Mouse (Mus musculus): ENCODE data around the gene Slc43a1. TPM values are rescaled to one million over a fixed set of nuclear protein-coding genes. Genes with fewer than 3 reads are reported as not detected.
A peak's percentile ranks its signal among the peaks of the same experiment; 100 is the strongest.

Slc43a1 gene
- polyA plus RNA-seq, 1 experiment from 2014 or later: 41.0 TPM

GRCm38 (mm10) chr2:84837817-84838592 lies 645 bp upstream of the Slc43a1 start:
- H3K27me3 ChIP-seq (ENCODE audit: insufficient read depth, poor library complexity, severe bottlenecking): peaks cover 21% of the 10 kb centered on the region
- no peak for DNase-seq (ENCODE audit: low spot score)
- H3K4me1 ChIP-seq: peaks cover 31% of the 10 kb centered on the region
- peak overlapping the region; percentile 52 for H3K27ac ChIP-seq
- WGBS: 30% methylated on average over 9 of the region's 9 CpGs
- H3K4me3 ChIP-seq: peak overlapping the region; percentile 87
- no peaks in the 10 kb centered on the region for H3K9me3 ChIP-seq
- H3K36me3 ChIP-seq: peaks cover 4% of the 10 kb centered on the region; the same call in 1 of the 2 replicates

- peaks cover 11% of the 10 kb centered on the region; the same call in 1 of the 2 replicates for H3K36me3 ChIP-seq
Measured at GRCm38 (mm10) chr2:84838993-84839980, 637 bp downstream of the Slc43a1 start.

GRCm38 (mm10) chr2:84840016-84840747 lies 1.5 kb downstream of the Slc43a1 start:
- H3K27ac ChIP-seq: peak overlapping the region; percentile 97
- H3K4me3 ChIP-seq: peak overlapping the region; percentile 87
- no peaks in the 10 kb centered on the region for H3K9me3 ChIP-seq
- H3K36me3 ChIP-seq: peaks cover 18% of the 10 kb centered on the region
- H3K27me3 ChIP-seq (ENCODE audit: insufficient read depth, poor library complexity, severe bottlenecking): peaks cover 17% of the 10 kb centered on the region
- DNase-seq (ENCODE audit: low spot score): peak; percentile 95
- H3K4me1 ChIP-seq: peaks cover 40% of the 10 kb centered on the region
- WGBS: under 1% methylated on average over 54 of the region's 54 CpGs

More at GRCm38 (mm10) chr2:84838993-84839980, 637 bp downstream of the Slc43a1 start:
- DNase-seq (ENCODE audit: low spot score): peak; percentile 84
- under 1% methylated on average over 47 of the region's 47 CpGs for WGBS
- Histone ChIP-seq H3K4me3 (peak overlapping the region; percentile 87), H3K27me3 (ENCODE audit: insufficient read depth, poor library complexity, severe bottlenecking) (peaks cover 21% of the 10 kb centered on the region), H3K27ac (peak overlapping the region; percentile 97), H3K4me1 (peaks cover 34% of the 10 kb centered on the region), H3K9me3 (no peaks in the 10 kb centered on the region)

- peaks cover 26% of the 10 kb centered on the region for H3K36me3 ChIP-seq
- DNase-seq (ENCODE audit: low spot score): peak; percentile 85
- no peaks in the 10 kb centered on the region for H3K9me3 ChIP-seq
- peak overlapping the region; percentile 87 for H3K4me3 ChIP-seq
- peaks cover 40% of the 10 kb centered on the region for H3K4me1 ChIP-seq
- peak overlapping the region; percentile 97 for H3K27ac ChIP-seq
- H3K27me3 ChIP-seq (ENCODE audit: insufficient read depth, poor library complexity, severe bottlenecking): peaks cover 12% of the 10 kb centered on the region
- WGBS: 6% methylated on average over 17 of the region's 17 CpGs
Measured at GRCm38 (mm10) chr2:84840748-84841563, 2.3 kb downstream of the Slc43a1 start.

GRCm38 (mm10) chr2:84841905-84842304 lies 3.3 kb downstream of the Slc43a1 start:
- Histone ChIP-seq H3K4me3 (peak overlapping the region; percentile 87), H3K4me1 (peaks cover 40% of the 10 kb centered on the region), H3K27ac (peak overlapping the region; percentile 97), H3K9me3 (no peaks in the 10 kb centered on the region), H3K36me3 (peaks cover 35% of the 10 kb centered on the region), H3K27me3 (ENCODE audit: insufficient read depth, poor library complexity, severe bottlenecking) (peaks cover 12% of the 10 kb centered on the region)
- peak; percentile 91 for DNase-seq (ENCODE audit: low spot score)

- Histone ChIP-seq H3K27me3 (ENCODE audit: insufficient read depth, poor library complexity, severe bottlenecking) (peaks cover 1% of the 10 kb centered on the region; the same call in 1 of the 2 replicates), H3K27ac (no peak overlapping the region), H3K9me3 (no peaks in the 10 kb centered on the region), H3K4me3 (no peak overlapping the region), H3K36me3 (peaks cover 51% of the 10 kb centered on the region), H3K4me1 (peaks cover 36% of the 10 kb centered on the region)
- peak; percentile 79 for DNase-seq (ENCODE audit: low spot score)
- WGBS: 67% methylated on average over 6 of the region's 6 CpGs
Measured at GRCm38 (mm10) chr2:84843654-84844053, 5.0 kb downstream of the Slc43a1 start.

GRCm38 (mm10) chr2:84845226-84845625 lies 6.6 kb downstream of the Slc43a1 start:
- Histone ChIP-seq H3K27me3 (ENCODE audit: insufficient read depth, poor library complexity, severe bottlenecking) (no peaks in the 10 kb centered on the region), H3K4me3 (no peak overlapping the region), H3K36me3 (peaks cover 66% of the 10 kb centered on the region), H3K27ac (no peak overlapping the region), H3K9me3 (no peaks in the 10 kb centered on the region), H3K4me1 (peaks cover 36% of the 10 kb centered on the region)
- WGBS: 63% methylated on average over 1 of the region's 1 CpGs
- no peak for DNase-seq (ENCODE audit: low spot score)

GRCm38 (mm10) chr2:84850407-84851129 lies 11.9 kb downstream of the Slc43a1 start:
- Histone ChIP-seq H3K9me3 (no peaks in the 10 kb centered on the region), H3K36me3 (peaks cover 92% of the 10 kb centered on the region), H3K4me1 (peaks cover 23% of the 10 kb centered on the region), H3K27ac (no peak overlapping the region), H3K4me3 (peak overlapping the region; percentile 12; the same call in 1 of the 2 replicates), H3K27me3 (ENCODE audit: insufficient read depth, poor library complexity, severe bottlenecking) (no peaks in the 10 kb centered on the region)
- no peak for DNase-seq (ENCODE audit: low spot score)
- WGBS: 56% methylated on average over 7 of the region's 7 CpGs

- Histone ChIP-seq H3K4me1 (peaks cover 23% of the 10 kb centered on the region), H3K36me3 (peaks cover 92% of the 10 kb centered on the region), H3K27me3 (ENCODE audit: insufficient read depth, poor library complexity, severe bottlenecking) (no peaks in the 10 kb centered on the region), H3K4me3 (peak overlapping the region; percentile 12; the same call in 1 of the 2 replicates), H3K9me3 (no peaks in the 10 kb centered on the region), H3K27ac (peak overlapping the region; percentile 42; the same call in 1 of the 2 replicates)
- DNase-seq (ENCODE audit: low spot score): peak; percentile 90
- 35% methylated on average over 23 of the region's 23 CpGs for WGBS
Measured at GRCm38 (mm10) chr2:84851130-84852040, 12.7 kb downstream of the Slc43a1 start.

- WGBS: 77% methylated on average over 2 of the region's 2 CpGs
- Histone ChIP-seq H3K4me3 (no peak overlapping the region), H3K4me1 (peaks cover 9% of the 10 kb centered on the region), H3K36me3 (peaks cover 95% of the 10 kb centered on the region), H3K9me3 (no peaks in the 10 kb centered on the region), H3K27me3 (ENCODE audit: insufficient read depth, poor library complexity, severe bottlenecking) (no peaks in the 10 kb centered on the region), H3K27ac (no peak overlapping the region)
- no peak for DNase-seq (ENCODE audit: low spot score)
Measured at GRCm38 (mm10) chr2:84855732-84856131, 17.1 kb downstream of the Slc43a1 start.
